Mouse (Mus musculus): ENCODE results near the gene Numa1.
"Not testable (repeated sequence)": the region's sequence is repeated elsewhere in the genome, so short reads cannot be mapped to it uniquely, and the experiment has no call there.

The Numa1 gene

GRCm38 (mm10) chr7:101933751-101934240 lies at the start of gene Numa1, which contains the start of gene Lrrc51:
Numa1 (plus strand) TSS chr7:101934111.
Lrrc51 (minus strand) TSS chr7:101933895.
- peak; percentile 97 for DNase-seq

GRCm38 (mm10) chr7:101884160-101884559 lies 49.8 kb upstream of the Numa1 start:
- DNase-seq = no peak

- no peak for DNase-seq
Observed at GRCm38 (mm10) chr7:101886274-101886673, 47.6 kb upstream of the Numa1 start.

GRCm38 (mm10) chr7:101888460-101888859 lies 45.5 kb upstream of the Numa1 start:
- DNase-seq = no peak

GRCm38 (mm10) chr7:101895695-101896094 lies 38.2 kb upstream of the Numa1 start:
- peak; percentile 11 for DNase-seq

- peak; percentile 99 for DNase-seq
Observed at GRCm38 (mm10) chr7:101896104-101897066, 37.5 kb upstream of the Numa1 start.

GRCm38 (mm10) chr7:101900331-101901097 lies 33.4 kb upstream of the Numa1 start:
- no peak for DNase-seq

GRCm38 (mm10) chr7:101901969-101902368 lies 31.9 kb upstream of the Numa1 start:
- no peak for DNase-seq

- DNase-seq = no peak
Observed at GRCm38 (mm10) chr7:101902846-101903245, 31.1 kb upstream of the Numa1 start.

GRCm38 (mm10) chr7:101905561-101906286 lies 28.2 kb upstream of the Numa1 start, which contains the start of gene Lamtor1:
Lamtor1 (plus strand) TSS chr7:101905904.
- peak; percentile 100 for DNase-seq

GRCm38 (mm10) chr7:101906287-101906681 lies 27.6 kb upstream of the Numa1 start, which contains the start of gene Tomt:
Tomt (minus strand) TSS chr7:101906359.
- no peak for DNase-seq

- no peak for DNase-seq
Observed at GRCm38 (mm10) chr7:101906696-101907095, 27.2 kb upstream of the Numa1 start.

- DNase-seq = no peak
Observed at GRCm38 (mm10) chr7:101908367-101908766, 25.5 kb upstream of the Numa1 start.

- DNase-seq = no peak
Observed at GRCm38 (mm10) chr7:101910138-101910537, 23.8 kb upstream of the Numa1 start.

- DNase-seq = peak; percentile 21
Observed at GRCm38 (mm10) chr7:101911982-101912381, 21.9 kb upstream of the Numa1 start.

- peak; percentile 78 for DNase-seq
Observed at GRCm38 (mm10) chr7:101918071-101918470, 15.8 kb upstream of the Numa1 start.

GRCm38 (mm10) chr7:101925892-101926291 lies 8.0 kb upstream of the Numa1 start:
- not testable (repeated sequence) for DNase-seq

GRCm38 (mm10) chr7:101928093-101928492 lies 5.8 kb upstream of the Numa1 start:
- DNase-seq = no peak

GRCm38 (mm10) chr7:101932551-101932950 lies 1.4 kb upstream of the Numa1 start:
- DNase-seq = no peak

- peak; percentile 54 for DNase-seq
Observed at GRCm38 (mm10) chr7:101933300-101933699, 611 bp upstream of the Numa1 start.

GRCm38 (mm10) chr7:101935957-101936356 lies 2.0 kb downstream of the Numa1 start:
- no peak for DNase-seq

GRCm38 (mm10) chr7:101936996-101937395 lies 3.1 kb downstream of the Numa1 start:
- no peak for DNase-seq
